7 mouse cellular contexts compared by ENCODE assay signal in the genomic region with DNA sequence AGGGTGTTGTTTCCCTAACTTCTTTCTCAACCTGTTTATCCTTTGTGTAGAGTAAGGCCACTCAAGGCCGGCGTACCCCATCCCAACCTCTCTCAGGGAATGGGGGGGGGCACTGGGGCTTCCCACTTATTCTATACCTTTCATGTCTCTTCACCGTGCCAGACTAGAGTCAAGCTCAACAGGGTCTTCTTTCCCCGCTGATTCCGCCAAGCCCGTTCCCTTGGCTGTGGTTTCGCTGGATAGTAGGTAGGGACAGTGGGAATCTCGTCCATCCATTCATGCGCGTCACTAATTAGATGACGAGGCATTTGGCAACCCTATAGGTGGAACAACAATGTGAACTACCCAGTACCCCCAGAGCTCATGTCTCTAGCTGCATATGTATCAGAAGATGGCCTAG. TPM values are rescaled to one million over a fixed set of nuclear protein-coding genes. Genes with fewer than 3 reads are reported as not detected.
DNase-seq lines count a peak whose midpoint lies in the region.
"Not testable (repeated sequence)": the region's sequence is repeated elsewhere in the genome, so short reads cannot be mapped to it uniquely, and the experiment has no call there.

No protein-coding gene starts in this region.

- intact Hi-C loops in heart, postnatal 10 days (cut with DNase I); left cerebral cortex, postnatal 25 days (cut with DNase I): not testable (repeated sequence)

- peak; percentile 98 to 100 for DNase-seq in adrenal gland, postnatal 36 days
- peak; percentile 99 to 100 for DNase-seq in frontal cortex, postnatal 14 days (ENCODE audit: low spot score in 2 of 2)
- peak; percentile 100 for DNase-seq in heart, postnatal 10 days
- peak; percentile 100 for DNase-seq in layer of hippocampus, adult 18-20 months (ENCODE audit: low spot score in 2 of 2)
- peak; percentile 100 for DNase-seq in left cerebral cortex, postnatal 25 days (ENCODE audit: low spot score in 2 of 2)
- peak; percentile 100 for DNase-seq in ovary, postnatal 10 days (ENCODE audit: low spot score)
- peak; percentile 100 for DNase-seq in testis, postnatal 10 days (ENCODE audit: low spot score)

RNA-seq across cellular contexts. Expression of a gene that starts 16.1 kb away (rescaled TPM):
- under 1 TPM; 0.13 to 0.20 TPM for total RNA-seq in adrenal gland, postnatal 36 days (2021)
- total RNA-seq in heart, postnatal 10 days (2021) = under 1 TPM in 1 of 2 experiments, not detected in 1; 0.14 TPM
- total RNA-seq in layer of hippocampus, adult 18-20 months (2021) = under 1 TPM in 1 of 2 experiments, not detected in 1; 0.38 TPM
- under 1 TPM; 0.16 to 0.37 TPM for total RNA-seq in left cerebral cortex, postnatal 25 days (2021)

Comparison
In these comparisons a context has a peak if more than half of its experiments do, and no peak if none do; other contexts are left out.
1. Peak in every context shown above with its lines: DNase-seq.